Mouse (Mus musculus) embryonic facial prominence, embryonic 11.5 days (tissue): Measurements from ENCODE around the gene Baiap3. TPM values are rescaled to one million over a fixed set of nuclear protein-coding genes. Genes with fewer than 3 reads are reported as not detected.
"Not testable (repeated sequence)": the region's sequence is repeated elsewhere in the genome, so short reads cannot be mapped to it uniquely, and the experiment has no call there.

ENCODE experiments used
- ATAC-seq: fragments of 200-750 bp; cut with Nextera tagmentation; replicated peaks from 2 replicates; pipeline ENCODE4 v1.8.0; 2017; ENCODE audit warnings: low read depth; ENCODE audit not compliant: insufficient number of reproducible peaks, low FRiP score, low TSS enrichment
- DNase-seq: peaks from one replicate; pipeline ENCODE4 v3.0.0-alpha.2; 2015; ENCODE audit warnings: low spot score
- H3K27ac ChIP-seq: fragments of 300-500 bp; sonication (generic); replicated peaks from 2 replicates; pipeline ENCODE4 v1.5.1; 2014; ENCODE audit warnings: mild to moderate bottlenecking, low read depth, low read length, control low read depth
- H3K27me3 ChIP-seq: fragments of 300-500 bp; sonication (generic); 2 replicates; pipeline ENCODE4 v1.6.1; 2014; ENCODE audit warnings: mild to moderate bottlenecking, low read length, moderate library complexity, mixed read lengths; ENCODE audit not compliant: control insufficient read depth, insufficient read depth
- H3K36me3 ChIP-seq: fragments of 300-500 bp; sonication (generic); replicated peaks from 2 replicates; pipeline ENCODE4 v1.6.1; 2014; ENCODE audit warnings: low read depth, mild to moderate bottlenecking, low read length, moderate library complexity, mixed read lengths; ENCODE audit not compliant: control insufficient read depth, insufficient read depth
- H3K4me1 ChIP-seq: fragments of 300-500 bp; sonication (generic); 2 replicates; pipeline ENCODE4 v1.6.1; 2014; ENCODE audit warnings: low read length, mixed read lengths; ENCODE audit not compliant: control insufficient read depth, insufficient read depth
- H3K4me2 ChIP-seq: fragments of 300-500 bp; sonication (generic); 2 replicates; pipeline ENCODE4 v1.6.1; 2014; ENCODE audit warnings: low read depth, mild to moderate bottlenecking, control low read depth, low read length, moderate library complexity
- H3K4me3 ChIP-seq: fragments of 300-500 bp; sonication (generic); 2 replicates; pipeline ENCODE4 v1.5.1; 2014; ENCODE audit warnings: low read depth, low read length, control low read depth
- H3K9ac ChIP-seq: fragments of 300-500 bp; sonication (generic); replicated peaks from 2 replicates; pipeline ENCODE4 v1.6.1; 2014; ENCODE audit warnings: mild to moderate bottlenecking, control low read depth, low read length
- H3K9me3 ChIP-seq: fragments of 300-500 bp; sonication (generic); replicated peaks from 2 replicates; pipeline ENCODE4 v1.6.1; 2016; ENCODE audit warnings: mild to moderate bottlenecking, low read length, inconsistent platforms, mixed read lengths; ENCODE audit not compliant: control insufficient read depth
- WGBS: fragments of 180-500 bp; shearing (Covaris S2); extraction: QIAGEN DNeasy Blood & Tissue Kit; methylation state at CpG from one replicate; pipeline ENCODE4 v1.1.7; 2014; 5-methylcytosine and 5-hydroxymethylcytosine counted together
- polyA plus RNA-seq: library from polyadenylated mRNA; unstranded; fragments of >200 nt; fragmentation: Nextera tagmentation; extraction: Ambion mirVana; gene quantifications from 2 replicates; pipeline ENCODE4 v1.2.1, GENCODE M21; 2014

The Baiap3 gene
- polyA plus RNA-seq, 1 experiment from 2014 or later = 0.66 TPM

DNA sequence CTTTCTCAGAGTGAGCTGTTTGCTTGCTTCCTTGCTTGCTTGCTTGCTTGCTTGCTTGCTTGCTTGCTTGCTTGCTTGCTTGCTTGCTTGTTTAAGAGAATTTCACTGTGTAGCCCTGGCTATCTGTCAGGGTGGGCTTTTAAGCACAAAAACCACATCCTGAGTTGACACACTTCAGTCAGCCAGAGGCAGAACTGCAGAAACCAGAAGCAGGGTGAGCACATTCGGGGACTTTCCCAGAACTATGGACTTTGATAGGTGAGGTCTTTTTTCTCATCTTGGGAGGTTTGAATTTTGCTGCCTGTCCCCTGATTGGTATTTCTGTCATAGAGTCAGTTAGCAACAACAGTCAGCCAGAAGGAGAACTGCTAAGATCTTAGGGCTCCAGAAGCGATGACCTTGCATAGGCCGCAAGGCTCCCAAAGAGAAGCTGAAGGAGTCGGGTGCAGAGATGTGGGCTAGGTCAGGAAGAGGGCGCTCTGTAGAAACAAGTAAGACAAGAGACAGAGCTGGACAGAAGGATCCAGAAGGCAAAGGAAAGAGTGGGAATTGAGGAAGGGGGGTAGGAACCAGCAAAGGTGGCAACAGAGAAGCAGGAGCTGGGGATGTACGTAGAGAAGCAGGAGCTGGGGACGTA lies 31.5 kb downstream of the Baiap3 start:
- DNase-seq (no peak), ATAC-seq (no peak)
- Histone ChIP-seq H3K4me2 (no peak overlapping the region), H3K4me3 (no peak overlapping the region), H3K9ac (no peak overlapping the region), H3K27me3 (no peaks in the 10 kb centered on the region), H3K4me1 (no peaks in the 10 kb centered on the region), H3K27ac (no peak overlapping the region), H3K9me3 (no peaks in the 10 kb centered on the region), H3K36me3 (no peaks in the 10 kb centered on the region)
- 88% methylated on average over 7 of the region's 7 CpGs for WGBS

DNA sequence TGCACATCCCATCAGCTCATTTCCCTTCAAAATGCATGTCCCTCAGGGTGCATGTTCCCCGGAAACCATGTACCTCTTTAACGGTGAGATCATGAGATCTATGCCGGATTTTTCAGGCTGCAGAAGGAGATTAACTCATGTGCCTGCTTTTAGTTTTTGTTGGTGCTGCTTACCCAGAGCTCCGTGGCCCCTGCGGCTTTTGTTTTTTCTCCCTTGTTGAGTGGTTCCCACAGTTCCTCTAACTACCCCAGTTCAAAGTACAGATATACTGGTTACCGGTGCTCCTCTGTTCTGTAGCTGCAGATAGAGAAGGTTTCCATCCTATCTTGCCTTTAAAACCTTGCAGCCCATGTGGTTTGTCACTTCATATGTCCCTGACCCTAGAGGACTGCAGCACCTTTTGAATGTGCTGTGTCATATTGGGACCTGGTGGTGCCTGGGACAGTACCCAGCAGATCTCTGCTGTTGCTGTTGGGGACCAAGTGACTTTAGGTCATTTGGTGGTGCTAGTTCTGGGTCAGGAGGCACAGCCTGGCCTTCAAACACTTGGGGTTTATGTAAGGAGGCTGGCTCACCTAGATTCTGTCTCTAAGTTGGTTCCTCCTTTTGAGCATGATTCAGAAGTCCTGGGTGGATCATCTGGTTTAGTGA lies 33.1 kb downstream of the Baiap3 start:
- Histone ChIP-seq H3K4me3 (peak overlapping the region; percentile 8; the same call in 1 of the 2 replicates), H3K27ac (no peak overlapping the region; the same call in 1 of the 2 replicates), H3K9ac (no peak overlapping the region), H3K9me3 (no peaks in the 10 kb centered on the region), H3K36me3 (no peaks in the 10 kb centered on the region), H3K4me1 (no peaks in the 10 kb centered on the region), H3K4me2 (no peak overlapping the region; the same call in 1 of the 2 replicates), H3K27me3 (no peaks in the 10 kb centered on the region)
- no peak for DNase-seq
- ATAC-seq = no peak
- 41% methylated on average over 6 of the region's 6 CpGs for WGBS

DNA sequence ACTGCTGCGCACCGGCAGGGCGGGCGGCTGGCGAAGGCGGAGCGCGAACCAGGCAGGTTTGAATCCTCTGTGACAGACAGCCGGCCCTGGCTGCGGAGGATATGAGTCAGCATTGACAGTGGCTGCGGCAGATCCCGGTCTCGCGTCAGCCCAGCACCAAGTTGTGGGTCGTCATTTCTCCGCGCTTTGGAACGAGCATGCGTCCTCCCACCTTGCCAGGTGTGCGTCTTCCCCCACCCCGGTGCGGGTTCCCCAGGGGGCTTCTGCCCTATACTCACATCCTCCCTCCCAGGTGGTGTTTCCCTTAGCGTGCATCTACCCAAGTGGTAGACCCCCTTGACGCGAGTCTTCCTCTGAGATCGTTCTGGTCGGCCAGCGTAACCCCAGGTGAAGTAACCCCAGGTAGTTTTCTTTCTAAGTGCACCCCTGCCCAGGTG lies 33.6 kb downstream of the Baiap3 start:
- H3K4me3 ChIP-seq = peak overlapping the region; percentile 8; the same call in 1 of the 2 replicates
- 12% methylated on average over 13 of the region's 28 CpGs for WGBS
- not testable (repeated sequence) for H3K36me3 ChIP-seq

DNA sequence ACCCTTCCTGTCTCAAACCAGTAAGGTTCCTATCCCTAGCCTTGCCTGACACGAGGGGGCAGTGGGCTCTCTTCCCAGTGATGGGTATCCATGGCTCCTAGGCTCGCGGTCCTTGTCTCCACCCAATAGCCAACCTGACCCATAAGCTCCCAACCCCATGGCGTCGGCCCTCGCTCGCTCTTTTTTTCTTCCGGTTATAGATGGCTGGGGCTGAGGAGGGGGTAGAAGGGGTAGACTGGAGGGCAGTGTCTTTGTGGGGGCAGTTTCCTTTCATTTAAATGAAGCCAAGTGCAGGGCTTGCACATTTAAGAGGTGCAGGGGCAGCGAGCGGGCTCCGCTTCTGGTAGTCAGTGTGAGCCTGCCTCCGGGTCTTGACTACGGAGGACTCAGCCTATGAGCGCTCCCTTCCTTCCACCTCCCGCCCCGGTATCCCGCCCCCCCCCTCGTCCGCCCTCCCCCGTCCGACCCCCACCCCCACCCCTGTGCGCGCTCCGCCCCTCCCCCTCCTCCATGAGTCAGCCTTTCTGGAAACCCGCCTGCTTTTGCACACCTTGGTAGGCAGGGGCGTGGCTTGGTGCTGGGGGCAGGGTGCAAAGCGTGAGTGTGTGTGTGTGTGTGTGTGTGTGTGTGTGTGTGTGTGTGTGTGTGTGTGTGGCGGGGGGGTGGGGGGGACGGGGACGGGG lies 34.2 kb downstream of the Baiap3 start:
- Histone ChIP-seq H3K4me2 (peak overlapping the region; percentile 72), H3K27ac (no peak overlapping the region), H3K4me1 (no peaks in the 10 kb centered on the region), H3K27me3 (no peaks in the 10 kb centered on the region), H3K9ac (peak overlapping the region; percentile 55), H3K9me3 (no peaks in the 10 kb centered on the region), H3K4me3 (peak overlapping the region; percentile 33), H3K36me3 (no peaks in the 10 kb centered on the region)
- WGBS = under 1% methylated on average over 20 of the region's 30 CpGs
- peak; percentile 56 for DNase-seq
- peak; percentile 79 for ATAC-seq

More for the DNA sequence above, 33.6 kb downstream of the Baiap3 start:
- not testable (repeated sequence) for H3K4me1 ChIP-seq, H3K27ac ChIP-seq, H3K9me3 ChIP-seq, H3K9ac ChIP-seq, DNase-seq, H3K27me3 ChIP-seq
- ATAC-seq = peak; percentile 70; the same call in 1 of the 2 replicates
- peak overlapping the region; percentile 38 for H3K4me2 ChIP-seq

DNA sequence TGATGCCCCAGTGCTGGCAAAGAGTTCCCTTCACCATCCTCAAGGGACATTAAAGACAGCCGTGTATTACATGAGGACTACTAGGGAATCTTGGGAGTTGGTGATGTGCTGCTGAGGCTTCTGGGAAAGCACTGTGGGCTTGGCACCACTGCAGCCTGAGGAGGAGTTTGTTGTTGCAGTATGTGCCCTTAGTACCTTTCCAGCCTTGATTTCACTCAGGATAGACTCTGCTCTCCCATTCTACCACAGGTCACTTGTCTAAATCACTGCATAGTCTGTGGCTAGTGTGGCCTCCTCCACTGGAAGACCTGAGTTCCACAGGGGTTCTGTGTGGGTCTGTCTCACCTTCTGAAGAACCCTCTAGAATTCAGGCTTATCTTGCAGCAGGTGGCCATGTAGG lies 35.4 kb downstream of the Baiap3 start:
- Histone ChIP-seq H3K4me1 (no peaks in the 10 kb centered on the region), H3K9me3 (no peaks in the 10 kb centered on the region), H3K27me3 (no peaks in the 10 kb centered on the region), H3K36me3 (no peaks in the 10 kb centered on the region), H3K9ac (no peak overlapping the region), H3K27ac (no peak overlapping the region), H3K4me3 (no peak overlapping the region), H3K4me2 (no peak overlapping the region)
- ATAC-seq (no peak), DNase-seq (no peak)
- 86% methylated on average over 1 of the region's 1 CpGs for WGBS

DNA sequence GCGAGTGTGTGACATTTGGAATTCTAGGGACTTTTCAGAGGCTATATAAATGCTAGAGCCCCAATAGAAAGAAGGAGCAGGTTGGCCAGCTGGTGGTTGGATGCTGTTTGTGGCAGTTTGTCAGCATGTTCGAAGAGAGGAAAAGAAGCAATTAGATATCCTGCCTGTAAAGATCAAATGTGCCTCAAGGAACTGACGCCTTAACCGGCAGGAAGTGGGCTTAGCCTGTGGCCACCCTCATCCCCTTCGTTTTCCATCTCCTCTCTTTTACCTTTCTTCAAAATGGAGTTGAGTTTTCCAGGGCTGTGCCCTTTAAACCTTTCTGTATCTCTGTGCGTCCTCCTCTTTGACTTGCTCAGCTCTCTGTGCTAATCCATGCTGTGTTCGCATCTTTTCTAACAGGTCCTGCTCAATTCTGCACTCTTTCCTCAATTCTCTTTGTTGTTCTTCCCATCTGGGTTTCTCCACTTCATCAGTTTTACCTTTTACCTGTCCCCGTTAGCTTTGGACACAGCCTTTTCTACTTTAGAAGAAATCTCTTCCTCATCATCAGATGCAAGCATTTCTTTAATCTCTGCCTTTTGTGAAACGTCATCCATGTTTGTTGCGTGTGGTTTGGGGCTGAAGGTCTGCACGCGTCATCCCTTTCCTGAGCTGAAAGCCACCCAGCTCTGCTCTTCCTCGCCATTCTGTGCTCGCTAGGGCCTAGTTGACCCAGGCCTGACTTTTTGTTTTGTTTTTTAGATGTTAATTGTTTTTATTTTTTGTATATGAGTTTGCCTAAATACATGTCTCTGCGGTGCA lies 36.5 kb downstream of the Baiap3 start:
- H3K4me3 ChIP-seq = no peak overlapping the region
- no peaks in the 10 kb centered on the region for H3K27me3 ChIP-seq
- no peak for ATAC-seq
- no peaks in the 10 kb centered on the region for H3K9me3 ChIP-seq
- H3K9ac ChIP-seq = no peak overlapping the region
- H3K36me3 ChIP-seq = no peaks in the 10 kb centered on the region
- no peak for DNase-seq
- no peak overlapping the region for H3K4me2 ChIP-seq
- 91% methylated on average over 15 of the region's 15 CpGs for WGBS
- H3K4me1 ChIP-seq = no peaks in the 10 kb centered on the region
- H3K27ac ChIP-seq = no peak overlapping the region

DNA sequence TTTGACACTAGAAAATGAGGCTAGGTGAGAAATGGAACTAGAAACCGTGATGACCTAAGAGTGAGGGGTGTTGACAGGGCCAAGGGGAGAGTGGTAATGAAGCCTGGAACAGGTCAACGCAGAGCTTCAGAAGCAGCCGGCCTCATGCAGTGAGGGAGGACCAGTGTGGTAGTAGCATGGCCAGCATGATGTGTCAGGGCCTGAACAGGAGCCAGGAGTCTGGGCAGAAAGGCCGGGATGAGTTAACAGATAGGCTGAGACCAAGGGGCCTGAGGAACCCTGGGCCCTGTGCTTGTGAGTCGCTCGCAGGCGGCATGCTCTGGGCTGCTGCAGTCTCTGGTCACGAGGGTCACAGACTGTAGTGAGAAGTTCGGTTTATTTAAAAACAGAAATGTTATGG lies 37.2 kb downstream of the Baiap3 start:
- Histone ChIP-seq H3K9me3 (no peaks in the 10 kb centered on the region), H3K9ac (no peak overlapping the region), H3K4me3 (no peak overlapping the region), H3K27me3 (no peaks in the 10 kb centered on the region), H3K4me2 (no peak overlapping the region), H3K4me1 (no peaks in the 10 kb centered on the region), H3K27ac (no peak overlapping the region), H3K36me3 (no peaks in the 10 kb centered on the region)
- 89% methylated on average over 9 of the region's 9 CpGs for WGBS
- DNase-seq = no peak
- ATAC-seq = no peak
